Mouse (Mus musculus) G1E-ER4 (cell line): Measurements from ENCODE around the gene Ceacam12. TPM values are rescaled to one million over a fixed set of nuclear protein-coding genes. Genes with fewer than 3 reads are reported as not detected.

Source experiments
- GATA1 ChIP-seq: IDR thresholded peaks from one replicate; pipeline ENCODE4 v1.8.0; 2012; ENCODE audit warnings: low read length, inconsistent platforms
- polyA plus RNA-seq: library from polyadenylated mRNA; stranded (reverse); fragments of >175 nt; gene quantifications from 2 replicates; pipeline ENCODE4 v1.2.3, GENCODE M21; 2012

Ceacam12 gene
- not detected in 2 replicates for polyA plus RNA-seq

- no peak for TF ChIP-seq GATA1
Measured at GRCm38 (mm10) chr7:18065629-18066028, at the start of gene Ceacam12. TSS of gene Ceacam12 (plus strand) at chr7:18065929.

DNA sequence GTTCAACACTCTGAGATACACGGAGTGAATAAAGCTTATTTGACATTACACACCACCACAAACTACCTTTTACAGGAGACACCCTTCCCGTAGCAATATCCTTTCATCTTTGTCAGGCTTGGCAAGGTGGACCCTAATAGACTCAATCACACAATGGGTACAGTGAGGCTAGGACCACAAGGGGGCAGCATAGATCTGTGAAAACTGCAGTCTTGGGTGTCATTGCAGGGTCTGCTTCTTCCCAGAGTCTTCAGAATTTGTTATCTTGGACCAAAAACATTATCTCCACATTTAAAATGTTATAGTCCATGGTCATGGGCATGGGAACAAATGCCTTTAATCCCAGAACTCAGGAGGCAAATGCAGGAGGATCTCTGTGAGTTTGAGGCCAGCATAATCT, 35.1 kb downstream of the Ceacam12 start:
- no peak for TF ChIP-seq GATA1

Other genes starting within 250 kb of the Ceacam12 start
- gene Gm5155, start 194.2 kb upstream of the Ceacam12 start, polyA plus RNA-seq = not detected in 2 replicates
- gene Ceacam11, start 93.8 kb upstream of the Ceacam12 start, polyA plus RNA-seq = not detected in 2 replicates
- gene Ceacam13, start 56.0 kb upstream of the Ceacam12 start, polyA plus RNA-seq = not detected in 2 replicates
- not detected in 2 replicates for gene Igfl3, start 110.6 kb downstream of the Ceacam12 start, polyA plus RNA-seq
- gene Mill1, start 179.4 kb downstream of the Ceacam12 start, polyA plus RNA-seq = not detected in 2 replicates